Mouse (Mus musculus) limb, embryonic 11.5 days (tissue): ENCODE results near the gene Pacsin2. TPM values are rescaled to one million over a fixed set of nuclear protein-coding genes. Genes with fewer than 3 reads are reported as not detected.

Experiments used
- ATAC-seq: fragments of 200-750 bp; cut with Nextera tagmentation; 2 replicates; pipeline ENCODE4 v1.8.0; 2017; ENCODE audit warnings: low read depth; ENCODE audit not compliant: insufficient number of reproducible peaks, low FRiP score, low TSS enrichment
- DNase-seq: peaks from one replicate; pipeline ENCODE4 v3.0.0-alpha.2; 2015; ENCODE audit warnings: low spot score
- H3K27ac ChIP-seq: fragments of 300-500 bp; sonication (generic); replicated peaks from 2 replicates; pipeline ENCODE4 v1.5.1; 2014; ENCODE audit warnings: low read depth, mild to moderate bottlenecking, low read length
- H3K27me3 ChIP-seq: fragments of 300-500 bp; sonication (generic); 2 replicates; pipeline ENCODE4 v1.6.1; 2014; ENCODE audit warnings: mild to moderate bottlenecking, low read length, mixed read lengths; ENCODE audit not compliant: control insufficient read depth, insufficient read depth
- H3K36me3 ChIP-seq: fragments of 300-500 bp; sonication (generic); 2 replicates; pipeline ENCODE4 v1.6.1; 2014; ENCODE audit warnings: mild to moderate bottlenecking, low read length, moderate library complexity, mixed read lengths; ENCODE audit not compliant: control insufficient read depth, insufficient read depth
- H3K4me1 ChIP-seq: fragments of 300-500 bp; sonication (generic); 2 replicates; pipeline ENCODE4 v1.6.1; 2014; ENCODE audit warnings: low read length, mixed read lengths; ENCODE audit not compliant: control insufficient read depth, insufficient read depth
- H3K4me2 ChIP-seq: fragments of 300-500 bp; sonication (generic); 2 replicates; pipeline ENCODE4 v1.6.1; 2014; ENCODE audit warnings: low read depth, mild to moderate bottlenecking, moderate library complexity; ENCODE audit not compliant: severe bottlenecking
- H3K4me3 ChIP-seq: fragments of 300-500 bp; sonication (generic); 2 replicates; pipeline ENCODE4 v1.5.1; 2014; ENCODE audit warnings: low read depth, low read length
- H3K9ac ChIP-seq: fragments of 300-500 bp; sonication (generic); 2 replicates; pipeline ENCODE4 v1.6.1; 2014; ENCODE audit warnings: mild to moderate bottlenecking, low read length
- H3K9me3 ChIP-seq: fragments of 300-500 bp; sonication (generic); 2 replicates; pipeline ENCODE4 v1.6.1; 2016; ENCODE audit warnings: low read length; ENCODE audit not compliant: control insufficient read depth
- WGBS: fragments of 180-500 bp; shearing (Covaris S2); extraction: QIAGEN DNeasy Blood & Tissue Kit; methylation state at CpG from one replicate; pipeline ENCODE4 v1.1.7; 2014; 5-methylcytosine and 5-hydroxymethylcytosine counted together
- polyA plus RNA-seq: library from polyadenylated mRNA; unstranded; fragments of >200 nt; fragmentation: Nextera tagmentation; extraction: Ambion mirVana; gene quantifications from 2 replicates; pipeline ENCODE4 v1.2.1, GENCODE M21; 2014

The Pacsin2 gene
- polyA plus RNA-seq, 1 experiment from 2014 or later, result 45.4 TPM

GRCm38 (mm10) chr15:83497299-83497698 is 32.9 kb upstream of the Pacsin2 start:
- Histone ChIP-seq H3K4me1 (no peaks in the 10 kb centered on the region), H3K4me2 (no peak overlapping the region), H3K36me3 (no peaks in the 10 kb centered on the region), H3K9ac (no peak overlapping the region), H3K9me3 (0 out of 2 replicates have a peak, but pooled peaks cover under 1% of the 10 kb centered on the region), H3K4me3 (no peak overlapping the region), H3K27ac (no peak overlapping the region), H3K27me3 (no peaks in the 10 kb centered on the region)
- ATAC-seq (no peak), DNase-seq (no peak)
- WGBS, result 92% methylated on average over 6 of the region's 6 CpGs

- Histone ChIP-seq H3K36me3 (no peaks in the 10 kb centered on the region), H3K4me1 (no peaks in the 10 kb centered on the region), H3K9me3 (no peaks in the 10 kb centered on the region), H3K9ac (no peak overlapping the region), H3K27me3 (no peaks in the 10 kb centered on the region), H3K27ac (no peak overlapping the region), H3K4me2 (no peak overlapping the region), H3K4me3 (no peak overlapping the region)
- WGBS, result 64% methylated on average over 22 of the region's 22 CpGs
- DNase-seq (no peak), ATAC-seq (no peak)
Observed at GRCm38 (mm10) chr15:83495787-83496367, 31.5 kb upstream of the Pacsin2 start.

GRCm38 (mm10) chr15:83495195-83495594 is 30.8 kb upstream of the Pacsin2 start:
- H3K9ac ChIP-seq, result no peak overlapping the region
- no peaks in the 10 kb centered on the region for H3K4me1 ChIP-seq
- no peak overlapping the region for H3K27ac ChIP-seq
- WGBS, result 92% methylated on average over 3 of the region's 3 CpGs
- no peak for ATAC-seq
- no peak overlapping the region for H3K4me3 ChIP-seq
- no peak overlapping the region for H3K4me2 ChIP-seq
- no peaks in the 10 kb centered on the region for H3K27me3 ChIP-seq
- no peaks in the 10 kb centered on the region for H3K36me3 ChIP-seq
- H3K9me3 ChIP-seq, result no peaks in the 10 kb centered on the region
- DNase-seq, result no peak

GRCm38 (mm10) chr15:83494572-83494920 is 30.1 kb upstream of the Pacsin2 start:
- Histone ChIP-seq H3K4me1 (no peaks in the 10 kb centered on the region), H3K4me3 (no peak overlapping the region), H3K27ac (no peak overlapping the region), H3K9ac (no peak overlapping the region), H3K9me3 (no peaks in the 10 kb centered on the region), H3K4me2 (no peak overlapping the region), H3K27me3 (no peaks in the 10 kb centered on the region), H3K36me3 (no peaks in the 10 kb centered on the region)
- 71% methylated on average over 6 of the region's 6 CpGs for WGBS
- DNase-seq (no peak), ATAC-seq (no peak)

- 74% methylated on average over 7 of the region's 7 CpGs for WGBS
- H3K9ac ChIP-seq, result no peak overlapping the region
- H3K9me3 ChIP-seq, result no peaks in the 10 kb centered on the region
- no peaks in the 10 kb centered on the region for H3K27me3 ChIP-seq
- DNase-seq (no peak), ATAC-seq (no peak)
- H3K4me2 ChIP-seq, result no peak overlapping the region
- no peak overlapping the region for H3K27ac ChIP-seq
- no peaks in the 10 kb centered on the region for H3K4me1 ChIP-seq
- no peaks in the 10 kb centered on the region for H3K36me3 ChIP-seq
- H3K4me3 ChIP-seq, result no peak overlapping the region
Observed at GRCm38 (mm10) chr15:83493856-83494571, 29.6 kb upstream of the Pacsin2 start.

- Histone ChIP-seq H3K4me2 (no peak overlapping the region), H3K36me3 (no peaks in the 10 kb centered on the region), H3K9ac (no peak overlapping the region), H3K27me3 (no peaks in the 10 kb centered on the region), H3K4me3 (no peak overlapping the region), H3K9me3 (no peaks in the 10 kb centered on the region), H3K4me1 (no peaks in the 10 kb centered on the region), H3K27ac (no peak overlapping the region)
- no peak for ATAC-seq
- no peak for DNase-seq
- 88% methylated on average over 5 of the region's 5 CpGs for WGBS
Observed at GRCm38 (mm10) chr15:83491891-83492290, 27.5 kb upstream of the Pacsin2 start.

- no peak overlapping the region for H3K4me3 ChIP-seq
- no peak for ATAC-seq
- no peak for DNase-seq
- 87% methylated on average over 20 of the region's 20 CpGs for WGBS
- H3K27me3 ChIP-seq, result no peaks in the 10 kb centered on the region
- H3K9ac ChIP-seq, result no peak overlapping the region
- H3K9me3 ChIP-seq, result no peaks in the 10 kb centered on the region
- no peak overlapping the region for H3K4me2 ChIP-seq
- no peak overlapping the region for H3K27ac ChIP-seq
- no peaks in the 10 kb centered on the region for H3K4me1 ChIP-seq
- H3K36me3 ChIP-seq, result no peaks in the 10 kb centered on the region
Observed at GRCm38 (mm10) chr15:83489471-83489870, 25.1 kb upstream of the Pacsin2 start.

- Histone ChIP-seq H3K4me1 (no peaks in the 10 kb centered on the region), H3K36me3 (no peaks in the 10 kb centered on the region), H3K9me3 (no peaks in the 10 kb centered on the region), H3K4me3 (no peak overlapping the region), H3K9ac (no peak overlapping the region), H3K4me2 (no peak overlapping the region), H3K27ac (no peak overlapping the region), H3K27me3 (no peaks in the 10 kb centered on the region)
- DNase-seq (no peak), ATAC-seq (no peak)
- WGBS, result 81% methylated on average over 9 of the region's 9 CpGs
Observed at GRCm38 (mm10) chr15:83487477-83488115, 23.2 kb upstream of the Pacsin2 start.
